Mouse (Mus musculus) bone marrow macrophage, adult 2 months (primary cell): ENCODE data around the gene Krt81. TPM values are rescaled to one million over a fixed set of nuclear protein-coding genes. Genes with fewer than 3 reads are reported as not detected.

Source experiments
- H3K27ac ChIP-seq: 2 replicates; pipeline ENCODE4 v1.5.1; 2012; ENCODE audit warnings: low read depth, low read length; ENCODE audit not compliant: insufficient read depth
- H3K4me1 ChIP-seq: 2 replicates; pipeline ENCODE4 v1.6.1; 2012; ENCODE audit warnings: low read length; ENCODE audit not compliant: control insufficient read depth, insufficient read depth
- H3K4me3 ChIP-seq: 2 replicates; pipeline ENCODE4 v1.5.1; 2012; ENCODE audit warnings: mild to moderate bottlenecking, low read length, moderate library complexity; ENCODE audit not compliant: insufficient read depth
- CTCF ChIP-seq: IDR thresholded peaks from 2 replicates; pipeline ENCODE4 v1.5.1; 2012; ENCODE audit warnings: low read depth, mild to moderate bottlenecking, low read length, moderate library complexity
- POLR2A ChIP-seq: IDR thresholded peaks from 2 replicates; pipeline ENCODE4 v1.6.1; 2012; ENCODE audit warnings: mild to moderate bottlenecking, low read depth, low read length, borderline replicate concordance
- polyA plus RNA-seq: library from polyadenylated mRNA; stranded (reverse); fragments of >200 nt; gene quantifications from 2 replicates; pipeline ENCODE4 v1.2.4, GENCODE M21; 2012; ENCODE audit not compliant: missing spikeins, insufficient read depth, insufficient read length

The Krt81 gene
- polyA plus RNA-seq, 1 experiment, result not detected

GRCm38 (mm10) chr15:101455292-101455691 lies 8.3 kb downstream of the Krt81 start:
- TF ChIP-seq CTCF (no peak), POLR2A (no peak)
- Histone ChIP-seq H3K4me1 (no peaks in the 10 kb centered on the region), H3K27ac (no peak overlapping the region), H3K4me3 (no peak overlapping the region)

GRCm38 (mm10) chr15:101454774-101455173 lies 8.8 kb downstream of the Krt81 start:
- no peak overlapping the region for H3K4me3 ChIP-seq
- H3K27ac ChIP-seq, result no peak overlapping the region
- TF ChIP-seq POLR2A (no peak), CTCF (no peak)
- no peaks in the 10 kb centered on the region for H3K4me1 ChIP-seq

GRCm38 (mm10) chr15:101453093-101453736 lies 10.3 kb downstream of the Krt81 start:
- Histone ChIP-seq H3K27ac (no peak overlapping the region), H3K4me1 (no peaks in the 10 kb centered on the region), H3K4me3 (no peak overlapping the region)
- peak; percentile 58 for TF ChIP-seq CTCF
- no peak for TF ChIP-seq POLR2A

GRCm38 (mm10) chr15:101447444-101447843 lies 16.1 kb downstream of the Krt81 start, which contains the start of gene Krt88:
Gene Krt88 (plus strand): TSS chr15:101447744.
- TF ChIP-seq CTCF (no peak), POLR2A (no peak)

GRCm38 (mm10) chr15:101446572-101446971 lies 17.0 kb downstream of the Krt81 start:
- TF ChIP-seq POLR2A (no peak), CTCF (no peak)
- Histone ChIP-seq H3K4me3 (no peak overlapping the region), H3K4me1 (no peaks in the 10 kb centered on the region), H3K27ac (no peak overlapping the region)

More at GRCm38 (mm10) chr15:101447444-101447843, 16.1 kb downstream of the Krt81 start, which contains the start of gene Krt88:
- Histone ChIP-seq H3K27ac (no peak within 1 kb of the TSS), H3K4me1 (no peaks in the 10 kb centered on the region), H3K4me3 (no peak within 1 kb of the TSS)

GRCm38 (mm10) chr15:101440837-101441236 lies 22.7 kb downstream of the Krt81 start:
- TF ChIP-seq POLR2A (no peak), CTCF (no peak)
- H3K4me3 ChIP-seq, result no peak overlapping the region
- no peak overlapping the region for H3K27ac ChIP-seq
- no peaks in the 10 kb centered on the region for H3K4me1 ChIP-seq

- no peak within 1 kb of the TSS for H3K27ac ChIP-seq
- TF ChIP-seq CTCF (no peak), POLR2A (no peak)
- H3K4me3 ChIP-seq, result no peak within 1 kb of the TSS
- no peaks in the 10 kb centered on the region for H3K4me1 ChIP-seq
Measured at GRCm38 (mm10) chr15:101438555-101438954, 25.0 kb downstream of the Krt81 start, which contains the start of gene Krt87. Gene Krt87 (minus strand): TSS chr15:101438804.

- H3K4me1 ChIP-seq, result no peaks in the 10 kb centered on the region
- TF ChIP-seq CTCF, result no peak
- TF ChIP-seq POLR2A, result no peak
- H3K4me3 ChIP-seq, result no peak overlapping the region
- no peak overlapping the region for H3K27ac ChIP-seq
Measured at GRCm38 (mm10) chr15:101436611-101437010, 26.9 kb downstream of the Krt81 start.

GRCm38 (mm10) chr15:101424914-101425313 lies 38.6 kb downstream of the Krt81 start:
- no peak overlapping the region for H3K4me3 ChIP-seq

GRCm38 (mm10) chr15:101420903-101421302 lies 42.6 kb downstream of the Krt81 start:
- H3K4me3 ChIP-seq, result no peak overlapping the region
- no peak for TF ChIP-seq CTCF
- TF ChIP-seq POLR2A, result no peak
- H3K4me1 ChIP-seq, result no peaks in the 10 kb centered on the region
- H3K27ac ChIP-seq, result no peak overlapping the region

More at GRCm38 (mm10) chr15:101424914-101425313, 38.6 kb downstream of the Krt81 start:
- TF ChIP-seq POLR2A (no peak), CTCF (no peak)
- H3K27ac ChIP-seq, result no peak overlapping the region
- no peaks in the 10 kb centered on the region for H3K4me1 ChIP-seq

GRCm38 (mm10) chr15:101418950-101419349 lies 44.6 kb downstream of the Krt81 start:
- Histone ChIP-seq H3K4me1 (no peaks in the 10 kb centered on the region), H3K27ac (no peak overlapping the region), H3K4me3 (no peak overlapping the region)
- no peak for TF ChIP-seq CTCF
- no peak for TF ChIP-seq POLR2A
